Mouse (Mus musculus) hindbrain, postnatal 0 days (tissue): Measurements from ENCODE around the gene Scn8a. TPM values are rescaled to one million over a fixed set of nuclear protein-coding genes. Genes with fewer than 3 reads are reported as not detected.

Experiments
- ATAC-seq: fragments of 200-750 bp; cut with Nextera tagmentation; 2 replicates; pipeline ENCODE4 v1.8.0; 2017; ENCODE audit warnings: mild to moderate bottlenecking, moderate TSS enrichment, moderate library complexity
- DNase-seq: peaks from one replicate; pipeline ENCODE4 v3.0.0-alpha.2; 2015; ENCODE audit warnings: low spot score
- H3K27ac ChIP-seq: fragments of 300-500 bp; sonication (generic); 2 replicates; pipeline ENCODE4 v1.5.1; 2014; ENCODE audit warnings: mild to moderate bottlenecking
- H3K27me3 ChIP-seq: fragments of 300-500 bp; sonication (generic); 2 replicates; pipeline ENCODE4 v1.6.1; 2014; ENCODE audit warnings: low read length, mixed read lengths; ENCODE audit not compliant: insufficient read depth
- H3K36me3 ChIP-seq: fragments of 300-500 bp; sonication (generic); 2 replicates; pipeline ENCODE4 v1.6.1; 2014; ENCODE audit warnings: low read length, mixed read lengths; ENCODE audit not compliant: insufficient read depth
- H3K4me1 ChIP-seq: fragments of 300-500 bp; sonication (generic); 2 replicates; pipeline ENCODE4 v1.6.1; 2014; ENCODE audit warnings: antibody characterized with exemption, low read length, mixed read lengths; ENCODE audit not compliant: insufficient read depth
- H3K4me2 ChIP-seq: fragments of 300-500 bp; sonication (generic); 2 replicates; pipeline ENCODE4 v1.6.1; 2014; ENCODE audit warnings: low read depth, mild to moderate bottlenecking, low read length, moderate library complexity, mixed read lengths
- H3K4me3 ChIP-seq: fragments of 300-500 bp; sonication (generic); 2 replicates; pipeline ENCODE4 v1.5.1; 2014; ENCODE audit warnings: low read length
- H3K9ac ChIP-seq: fragments of 300-500 bp; sonication (generic); replicated peaks from 2 replicates; pipeline ENCODE4 v1.6.1; 2014; ENCODE audit warnings: mild to moderate bottlenecking, low read length, moderate library complexity, mixed read lengths
- H3K9me3 ChIP-seq: fragments of 300-500 bp; sonication (generic); 2 replicates; pipeline ENCODE4 v1.6.1; 2016; ENCODE audit warnings: low read length, mixed read lengths
- CTCF ChIP-seq: IDR thresholded peaks from 2 replicates; pipeline ENCODE4 v1.5.1; 2016; ENCODE audit warnings: antibody characterized with exemption, control low read depth, low read depth
- WGBS: fragments of 180-500 bp; shearing (Covaris S2); extraction: QIAGEN DNeasy Blood & Tissue Kit; methylation state at CpG from one replicate; pipeline ENCODE4 v1.1.7; 2014; 5-methylcytosine and 5-hydroxymethylcytosine counted together
- polyA plus RNA-seq: library from polyadenylated mRNA; unstranded; fragments of >200 nt; fragmentation: Nextera tagmentation; extraction: Ambion mirVana; gene quantifications from 2 replicates; pipeline ENCODE4 v1.2.1, GENCODE M21; 2015
- total RNA-seq: library from RNA; depleted of rRNA; stranded (reverse); fragments of >200 nt; gene quantifications from 2 replicates; pipeline ENCODE4 v1.2.3, GENCODE M21; 2014

The Scn8a gene
- total and polyA plus RNA-seq, 2 experiments from 2014 or later: 26.9 to 45.7 TPM

GRCm38 (mm10) chr15:101004538-101004937, 134.9 kb downstream of the Scn8a start:
- 73% methylated on average over 3 of the region's 3 CpGs for WGBS
- TF ChIP-seq CTCF: no peak

GRCm38 (mm10) chr15:101005717-101006116, 136.1 kb downstream of the Scn8a start:
- H3K4me1 ChIP-seq: no peaks in the 10 kb centered on the region
- peaks cover 14% of the 10 kb centered on the region; the same call in 1 of the 2 replicates for H3K36me3 ChIP-seq
- no peaks in the 10 kb centered on the region for H3K9me3 ChIP-seq
- TF ChIP-seq CTCF: no peak
- H3K9ac ChIP-seq: no peak overlapping the region
- WGBS: 76% methylated on average over 8 of the region's 8 CpGs
- H3K4me2 ChIP-seq: no peak overlapping the region
- DNase-seq: no peak
- H3K27me3 ChIP-seq: no peaks in the 10 kb centered on the region
- H3K4me3 ChIP-seq: no peak overlapping the region
- ATAC-seq: no peak
- H3K27ac ChIP-seq: no peak overlapping the region

More at GRCm38 (mm10) chr15:101004538-101004937, 134.9 kb downstream of the Scn8a start:
- H3K9me3 ChIP-seq: no peaks in the 10 kb centered on the region
- peaks cover 10% of the 10 kb centered on the region; the same call in 1 of the 2 replicates for H3K36me3 ChIP-seq
- H3K9ac ChIP-seq: no peak overlapping the region
- no peak for DNase-seq
- H3K4me3 ChIP-seq: no peak overlapping the region
- ATAC-seq: no peak
- no peak overlapping the region for H3K4me2 ChIP-seq
- no peaks in the 10 kb centered on the region for H3K27me3 ChIP-seq
- no peaks in the 10 kb centered on the region for H3K4me1 ChIP-seq
- H3K27ac ChIP-seq: no peak overlapping the region

- H3K9ac ChIP-seq: no peak overlapping the region
- H3K4me1 ChIP-seq: no peaks in the 10 kb centered on the region
- no peaks in the 10 kb centered on the region for H3K27me3 ChIP-seq
- TF ChIP-seq CTCF: no peak
- H3K27ac ChIP-seq: no peak overlapping the region
- DNase-seq (peak; percentile 34), ATAC-seq (no peak)
- 16% methylated on average over 14 of the region's 15 CpGs for WGBS
- H3K4me2 ChIP-seq: peak overlapping the region; percentile 53
- H3K9me3 ChIP-seq: no peaks in the 10 kb centered on the region
- H3K36me3 ChIP-seq: peaks cover 21% of the 10 kb centered on the region; the same call in 1 of the 2 replicates
- peak overlapping the region; percentile 14; the same call in 1 of the 2 replicates for H3K4me3 ChIP-seq
Observed at GRCm38 (mm10) chr15:101006251-101007040, 136.8 kb downstream of the Scn8a start.

- Histone ChIP-seq H3K9ac (no peak overlapping the region), H3K27me3 (no peaks in the 10 kb centered on the region), H3K9me3 (no peaks in the 10 kb centered on the region), H3K36me3 (peaks cover 22% of the 10 kb centered on the region; the same call in 1 of the 2 replicates), H3K4me3 (no peak overlapping the region), H3K27ac (no peak overlapping the region), H3K4me1 (no peaks in the 10 kb centered on the region), H3K4me2 (no peak overlapping the region)
- DNase-seq (no peak), ATAC-seq (no peak)
- 77% methylated on average over 7 of the region's 7 CpGs for WGBS
- no peak for TF ChIP-seq CTCF
Observed at GRCm38 (mm10) chr15:101007236-101007635, 137.6 kb downstream of the Scn8a start.

- no peaks in the 10 kb centered on the region for H3K9me3 ChIP-seq
- H3K36me3 ChIP-seq: peaks cover 27% of the 10 kb centered on the region; the same call in 1 of the 2 replicates
- H3K27ac ChIP-seq: no peak overlapping the region
- no peaks in the 10 kb centered on the region for H3K27me3 ChIP-seq
- no peaks in the 10 kb centered on the region for H3K4me1 ChIP-seq
- no peak for TF ChIP-seq CTCF
- ATAC-seq (no peak), DNase-seq (peak; percentile 28)
- H3K4me3 ChIP-seq: no peak overlapping the region
- no peak overlapping the region for H3K9ac ChIP-seq
- WGBS: 59% methylated on average over 14 of the region's 14 CpGs
- H3K4me2 ChIP-seq: no peak overlapping the region
Observed at GRCm38 (mm10) chr15:101008386-101009010, 138.8 kb downstream of the Scn8a start.

- Histone ChIP-seq H3K27me3 (no peaks in the 10 kb centered on the region), H3K36me3 (peaks cover 46% of the 10 kb centered on the region), H3K27ac (no peak overlapping the region), H3K9me3 (no peaks in the 10 kb centered on the region), H3K4me3 (no peak overlapping the region), H3K4me1 (no peaks in the 10 kb centered on the region), H3K9ac (no peak overlapping the region), H3K4me2 (no peak overlapping the region)
- no peak for TF ChIP-seq CTCF
- 88% methylated on average over 6 of the region's 6 CpGs for WGBS
- ATAC-seq (no peak), DNase-seq (no peak)
Observed at GRCm38 (mm10) chr15:101011352-101011751, 141.7 kb downstream of the Scn8a start.
